Mouse (Mus musculus) heart, embryonic 12.5 days (tissue): ENCODE measurements around the gene Piwil4. TPM values are rescaled to one million over a fixed set of nuclear protein-coding genes. Genes with fewer than 3 reads are reported as not detected.

Source experiments
- ATAC-seq: fragments of 200-750 bp; cut with Nextera tagmentation; 2 replicates; pipeline ENCODE4 v1.8.0; 2017; ENCODE audit warnings: moderate TSS enrichment, moderate library complexity; ENCODE audit not compliant: insufficient number of reproducible peaks, low FRiP score
- H3K27ac ChIP-seq: fragments of 300-500 bp; sonication (generic); 2 replicates; pipeline ENCODE4 v1.5.1; 2016; ENCODE audit warnings: mild to moderate bottlenecking, moderate library complexity; ENCODE audit not compliant: poor library complexity, severe bottlenecking
- H3K27me3 ChIP-seq: fragments of 300-500 bp; sonication (generic); replicated peaks from 2 replicates; pipeline ENCODE4 v1.6.1; 2016; ENCODE audit warnings: mild to moderate bottlenecking, moderate library complexity
- H3K36me3 ChIP-seq: fragments of 300-500 bp; sonication (generic); 2 replicates; pipeline ENCODE4 v1.6.1; 2016; ENCODE audit warnings: mild to moderate bottlenecking, moderate library complexity
- H3K4me1 ChIP-seq: fragments of 300-500 bp; sonication (generic); replicated peaks from 2 replicates; pipeline ENCODE4 v1.6.1; 2016; ENCODE audit warnings: mild to moderate bottlenecking
- H3K4me2 ChIP-seq: fragments of 300-500 bp; sonication (generic); 2 replicates; pipeline ENCODE4 v1.6.1; 2016; ENCODE audit warnings: mild to moderate bottlenecking, moderate library complexity
- H3K4me3 ChIP-seq: fragments of 300-500 bp; sonication (generic); 2 replicates; pipeline ENCODE4 v1.5.1; 2016; ENCODE audit warnings: mild to moderate bottlenecking
- H3K9ac ChIP-seq: fragments of 300-500 bp; sonication (generic); 2 replicates; pipeline ENCODE4 v1.6.1; 2016; ENCODE audit warnings: mild to moderate bottlenecking, moderate library complexity
- H3K9me3 ChIP-seq: fragments of 300-500 bp; sonication (generic); replicated peaks from 2 replicates; pipeline ENCODE4 v1.6.1; 2016; ENCODE audit warnings: mild to moderate bottlenecking, moderate library complexity
- WGBS: fragments of 180-500 bp; shearing (Covaris S2); methylation state at CpG from one replicate; pipeline ENCODE4 v1.1.7; 2016; 5-methylcytosine and 5-hydroxymethylcytosine counted together
- polyA plus RNA-seq: library from polyadenylated mRNA; unstranded; fragments of >200 nt; fragmentation: Nextera tagmentation; extraction: Ambion mirVana; gene quantifications from 2 replicates; pipeline ENCODE4 v1.2.1, GENCODE M21; 2016

Piwil4 gene
- polyA plus RNA-seq, 1 experiment from 2014 or later = 0.08 TPM

GRCm38 (mm10) chr9:14758590-14758989, 18.1 kb upstream of the Piwil4 start:
- ATAC-seq = no peak
- H3K9me3 ChIP-seq = no peaks in the 10 kb centered on the region
- 56% methylated on average over 7 of the region's 7 CpGs for WGBS

GRCm38 (mm10) chr9:14754469-14754868, 13.9 kb upstream of the Piwil4 start:
- ATAC-seq = no peak
- peaks cover 11% of the 10 kb centered on the region for H3K27me3 ChIP-seq
- peaks cover 13% of the 10 kb centered on the region for H3K4me1 ChIP-seq
- no peak overlapping the region for H3K27ac ChIP-seq
- H3K36me3 ChIP-seq = no peaks in the 10 kb centered on the region
- WGBS = 71% methylated on average over 3 of the region's 3 CpGs
- H3K4me2 ChIP-seq = no peak overlapping the region
- H3K9me3 ChIP-seq = no peaks in the 10 kb centered on the region
- H3K4me3 ChIP-seq = no peak overlapping the region
- no peak overlapping the region for H3K9ac ChIP-seq

More at GRCm38 (mm10) chr9:14758590-14758989, 18.1 kb upstream of the Piwil4 start:
- Histone ChIP-seq H3K27ac (no peak overlapping the region), H3K36me3 (no peaks in the 10 kb centered on the region), H3K27me3 (peaks cover 3% of the 10 kb centered on the region; the same call in 1 of the 2 replicates), H3K9ac (no peak overlapping the region), H3K4me2 (no peak overlapping the region), H3K4me3 (no peak overlapping the region), H3K4me1 (no peaks in the 10 kb centered on the region)

GRCm38 (mm10) chr9:14753947-14754346, 13.4 kb upstream of the Piwil4 start:
- no peak overlapping the region for H3K27ac ChIP-seq
- peaks cover 13% of the 10 kb centered on the region for H3K4me1 ChIP-seq
- no peak for ATAC-seq
- peaks cover 11% of the 10 kb centered on the region for H3K27me3 ChIP-seq
- no peak overlapping the region for H3K9ac ChIP-seq
- no peak overlapping the region for H3K4me2 ChIP-seq
- no peak overlapping the region for H3K4me3 ChIP-seq
- H3K9me3 ChIP-seq = no peaks in the 10 kb centered on the region
- no peaks in the 10 kb centered on the region for H3K36me3 ChIP-seq

GRCm38 (mm10) chr9:14752001-14752522, 11.5 kb upstream of the Piwil4 start, which contains the start of gene Fut4:
Gene Fut4, minus strand, starts transcription at chr9:14752393.
- Histone ChIP-seq H3K27ac (no peak within 1 kb of the TSS), H3K4me3 (peak within 1 kb of the TSS; percentile 64), H3K4me2 (peak within 1 kb of the TSS; percentile 96), H3K4me1 (peaks cover 13% of the 10 kb centered on the region), H3K9ac (peak within 1 kb of the TSS; percentile 70), H3K9me3 (no peaks in the 10 kb centered on the region), H3K36me3 (no peaks in the 10 kb centered on the region), H3K27me3 (peaks cover 11% of the 10 kb centered on the region)
- WGBS = under 1% methylated on average over 28 of the region's 28 CpGs
- ATAC-seq = peak; percentile 74

GRCm38 (mm10) chr9:14751503-14752000, 11.0 kb upstream of the Piwil4 start:
- peaks cover 13% of the 10 kb centered on the region for H3K4me1 ChIP-seq
- no peaks in the 10 kb centered on the region for H3K9me3 ChIP-seq
- no peaks in the 10 kb centered on the region for H3K36me3 ChIP-seq
- peaks cover 11% of the 10 kb centered on the region for H3K27me3 ChIP-seq
- peak overlapping the region; percentile 70 for H3K9ac ChIP-seq
- no peak overlapping the region for H3K27ac ChIP-seq
- WGBS = under 1% methylated on average over 50 of the region's 50 CpGs
- ATAC-seq = peak; percentile 71
- peak overlapping the region; percentile 64 for H3K4me3 ChIP-seq
- peak overlapping the region; percentile 96 for H3K4me2 ChIP-seq

- ATAC-seq = peak; percentile 23; the same call in 1 of the 2 replicates
- Histone ChIP-seq H3K4me1 (peaks cover 13% of the 10 kb centered on the region), H3K9me3 (no peaks in the 10 kb centered on the region), H3K36me3 (no peaks in the 10 kb centered on the region), H3K4me3 (peak overlapping the region; percentile 64), H3K4me2 (peak overlapping the region; percentile 96), H3K27me3 (peaks cover 11% of the 10 kb centered on the region), H3K27ac (no peak overlapping the region), H3K9ac (peak overlapping the region; percentile 70)
- WGBS = 44% methylated on average over 42 of the region's 42 CpGs
These were observed 10.5 kb upstream of the Piwil4 start for GRCm38 (mm10) chr9:14750901-14751502.

GRCm38 (mm10) chr9:14739498-14740150, 909 bp downstream of the Piwil4 start:
- WGBS = 68% methylated on average over 4 of the region's 4 CpGs
- no peaks in the 10 kb centered on the region for H3K4me1 ChIP-seq
- H3K27me3 ChIP-seq = 0 out of 2 replicates have a peak, but pooled peaks cover 5% of the 10 kb centered on the region
- H3K4me3 ChIP-seq = no peak overlapping the region
- no peaks in the 10 kb centered on the region for H3K36me3 ChIP-seq
- no peaks in the 10 kb centered on the region for H3K9me3 ChIP-seq
- H3K27ac ChIP-seq = no peak overlapping the region
- no peak overlapping the region for H3K9ac ChIP-seq
- H3K4me2 ChIP-seq = no peak overlapping the region
- ATAC-seq = no peak

- H3K9me3 ChIP-seq = no peaks in the 10 kb centered on the region
- no peaks in the 10 kb centered on the region for H3K36me3 ChIP-seq
- WGBS = 54% methylated on average over 9 of the region's 9 CpGs
- no peak overlapping the region for H3K9ac ChIP-seq
- H3K4me1 ChIP-seq = no peaks in the 10 kb centered on the region; the same call in 1 of the 2 replicates
- H3K4me2 ChIP-seq = no peak overlapping the region
- H3K27ac ChIP-seq = no peak overlapping the region
- H3K4me3 ChIP-seq = no peak overlapping the region
- 0 out of 2 replicates have a peak, but pooled peaks cover 6% of the 10 kb centered on the region for H3K27me3 ChIP-seq
- ATAC-seq = no peak
These were observed 9.5 kb downstream of the Piwil4 start for GRCm38 (mm10) chr9:14730941-14731541.

- Histone ChIP-seq H3K4me2 (no peak overlapping the region), H3K27me3 (no peaks in the 10 kb centered on the region), H3K27ac (no peak overlapping the region), H3K9ac (no peak overlapping the region), H3K36me3 (no peaks in the 10 kb centered on the region), H3K9me3 (no peaks in the 10 kb centered on the region), H3K4me1 (no peaks in the 10 kb centered on the region; the same call in 1 of the 2 replicates), H3K4me3 (no peak overlapping the region)
- WGBS = 76% methylated on average over 4 of the region's 4 CpGs
- ATAC-seq = no peak
These were observed 12.2 kb downstream of the Piwil4 start for GRCm38 (mm10) chr9:14728365-14728764.

- Histone ChIP-seq H3K4me2 (no peak overlapping the region), H3K9me3 (no peaks in the 10 kb centered on the region), H3K4me3 (no peak overlapping the region), H3K27me3 (peaks cover 6% of the 10 kb centered on the region), H3K9ac (no peak overlapping the region), H3K36me3 (no peaks in the 10 kb centered on the region), H3K27ac (no peak overlapping the region), H3K4me1 (no peaks in the 10 kb centered on the region; the same call in 1 of the 2 replicates)
- 86% methylated on average over 4 of the region's 4 CpGs for WGBS
- no peak for ATAC-seq
These were observed 13.9 kb downstream of the Piwil4 start for GRCm38 (mm10) chr9:14726629-14727028.

GRCm38 (mm10) chr9:14726005-14726404, 14.5 kb downstream of the Piwil4 start:
- Histone ChIP-seq H3K9me3 (no peaks in the 10 kb centered on the region), H3K4me3 (no peak overlapping the region), H3K36me3 (no peaks in the 10 kb centered on the region), H3K9ac (no peak overlapping the region), H3K4me1 (no peaks in the 10 kb centered on the region; the same call in 1 of the 2 replicates), H3K27ac (no peak overlapping the region), H3K27me3 (peaks cover 6% of the 10 kb centered on the region), H3K4me2 (no peak overlapping the region)
- no peak for ATAC-seq
- WGBS = 72% methylated on average over 6 of the region's 6 CpGs
